Mouse (Mus musculus) embryonic stem cell, embryonic (primary cell): Measurements from ENCODE around the gene Irs2.

ENCODE experiments used
- CTCF ChIA-PET, 4 experiments: fragments of 300-600 bp in 2 of 4; fragments of 350-600 bp in 2 of 4; sonication (Branson Sonifier 250); formaldehyde crosslinking; loops; one replicate each; lab custom pipeline; 2022; ENCODE audit warnings: inconsistent platforms in 2 of 4; lab: Charles Lee
- POLR2A ChIA-PET, 4 experiments: fragments of 300-600 bp in 2 of 4; fragments of 350-600 bp in 2 of 4; sonication (Branson Sonifier 250); formaldehyde crosslinking; loops; one replicate each; lab custom pipeline; 2022; ENCODE audit warnings: antibody characterized with exemption in 4 of 4, inconsistent platforms in 1 of 4; lab: Charles Lee

Irs2 gene

DNA sequence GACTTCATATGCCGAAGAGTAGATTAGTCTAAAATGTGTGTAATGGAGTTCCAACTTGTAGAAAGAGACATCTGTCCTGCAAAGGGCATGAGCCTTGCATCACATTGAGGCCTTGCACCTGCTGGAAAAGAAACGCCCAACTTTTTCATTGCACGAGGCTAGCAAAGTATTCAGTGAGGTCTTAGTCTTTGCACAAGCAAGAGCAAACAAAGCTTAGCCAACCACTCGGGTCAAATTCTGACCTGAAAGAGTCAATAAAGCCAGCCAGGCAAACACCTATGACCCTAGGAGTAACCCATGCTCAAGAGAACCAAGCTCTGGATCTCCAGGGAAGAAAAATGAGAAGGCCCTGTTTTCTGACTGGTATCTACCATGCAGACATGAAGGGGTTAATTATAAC, 34.1 kb downstream of the Irs2 start:
- CTCF ChIA-PET: interaction anchor here in 1 of 4 experiments (0.7 kb wide), 1 partner anchor 136 kb away, joined by 4 read pairs; no protein-coding TSS in a partner anchor
- POLR2A ChIA-PET: interaction anchor here in 1 of 4 experiments (0.7 to 0.8 kb wide), 2 partner anchors 17 to 28 kb away, joined by 3 to 7 read pairs; no protein-coding TSS in a partner anchor

DNA sequence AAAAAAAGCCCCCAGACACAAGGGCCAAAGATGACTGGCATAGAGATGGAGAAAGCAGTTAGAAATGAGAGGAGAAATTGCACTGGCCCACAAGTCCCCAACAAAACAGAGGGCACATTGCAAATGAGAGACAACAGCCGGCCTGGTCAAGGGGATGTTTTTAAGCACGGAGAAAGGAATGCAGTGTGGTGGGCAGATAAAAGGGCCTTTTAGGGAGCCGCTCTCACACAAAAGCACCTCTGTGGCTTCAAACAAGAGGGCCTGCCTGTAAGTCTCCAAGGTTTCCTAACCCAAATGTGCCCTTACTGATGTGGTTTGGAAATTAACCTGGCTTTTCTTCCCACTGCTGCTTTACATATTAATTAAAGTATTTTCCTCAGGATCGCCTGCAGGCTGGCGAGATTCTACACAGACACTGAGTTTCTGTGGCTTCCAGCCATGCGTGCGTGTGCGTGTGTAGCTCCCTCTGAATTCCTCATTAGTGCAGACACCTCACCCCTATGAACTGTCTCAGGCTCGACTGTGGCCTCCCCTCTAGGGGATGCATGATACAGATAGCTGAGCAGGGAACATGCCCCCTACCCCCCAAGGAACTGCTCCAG, 35.3 kb downstream of the Irs2 start:
- POLR2A ChIA-PET: interaction anchor here in 2 of 4 experiments (0.8 to 1.5 kb wide), 4 partner anchors 9 to 49 kb away, joined by 3 to 4 read pairs (median 4); no protein-coding TSS in a partner anchor
- CTCF ChIA-PET: interaction anchor here in 1 of 4 experiments (0.5 kb wide), 1 partner anchor 534 kb away, joined by 3 read pairs; no protein-coding TSS in a partner anchor

DNA sequence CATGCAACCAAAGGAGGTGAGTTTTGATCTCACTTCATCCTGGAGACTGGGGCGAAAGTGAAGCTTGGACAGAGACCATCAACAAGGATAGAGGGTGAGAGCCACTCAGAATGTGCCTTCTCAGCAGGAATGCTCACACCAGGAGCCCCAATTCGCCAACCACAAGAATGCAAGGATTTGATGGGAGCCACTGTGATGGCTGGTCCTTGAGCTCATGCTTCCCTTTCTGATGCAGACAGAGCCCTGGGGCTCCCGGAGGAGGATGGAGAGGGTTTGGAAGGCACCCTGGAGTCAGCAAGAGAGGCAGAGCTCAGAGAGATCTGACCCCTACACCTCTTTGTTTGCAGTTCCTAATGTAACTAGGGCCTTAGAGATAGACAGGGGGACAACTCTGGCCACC, 36.3 kb downstream of the Irs2 start:
- ChIA-PET POLR2A (interaction anchor here in 3 of 4 experiments (0.6 to 1.5 kb wide), 5 partner anchors 14 to 35 kb away, joined by 3 to 4 read pairs (median 4); no protein-coding TSS in a partner anchor), CTCF (no interaction called here)

DNA sequence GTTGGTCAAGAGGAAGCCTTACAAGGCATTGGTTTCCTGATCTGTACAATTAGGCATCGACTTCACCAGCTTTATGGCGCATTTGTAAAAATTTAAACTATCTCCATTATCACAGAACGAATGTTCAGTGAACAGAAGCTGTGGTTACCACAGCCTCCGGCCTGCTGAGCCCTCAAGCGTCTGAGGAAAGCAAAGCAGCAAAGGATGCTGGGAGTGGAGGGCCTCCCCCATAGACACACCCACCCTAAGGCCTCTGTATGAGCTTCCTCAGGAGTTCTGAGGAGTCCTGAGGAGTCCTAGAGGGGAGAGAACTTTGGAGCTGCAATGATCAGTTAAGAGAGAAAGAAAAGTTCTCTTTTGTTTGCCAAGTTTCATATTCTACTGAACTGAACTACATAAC, 36.7 kb downstream of the Irs2 start:
- ChIA-PET CTCF (no interaction called here), POLR2A (interaction anchor here in 3 of 4 experiments (0.6 to 1.5 kb wide), 5 partner anchors 14 to 36 kb away, joined by 3 to 4 read pairs (median 4); no protein-coding TSS in a partner anchor)

DNA sequence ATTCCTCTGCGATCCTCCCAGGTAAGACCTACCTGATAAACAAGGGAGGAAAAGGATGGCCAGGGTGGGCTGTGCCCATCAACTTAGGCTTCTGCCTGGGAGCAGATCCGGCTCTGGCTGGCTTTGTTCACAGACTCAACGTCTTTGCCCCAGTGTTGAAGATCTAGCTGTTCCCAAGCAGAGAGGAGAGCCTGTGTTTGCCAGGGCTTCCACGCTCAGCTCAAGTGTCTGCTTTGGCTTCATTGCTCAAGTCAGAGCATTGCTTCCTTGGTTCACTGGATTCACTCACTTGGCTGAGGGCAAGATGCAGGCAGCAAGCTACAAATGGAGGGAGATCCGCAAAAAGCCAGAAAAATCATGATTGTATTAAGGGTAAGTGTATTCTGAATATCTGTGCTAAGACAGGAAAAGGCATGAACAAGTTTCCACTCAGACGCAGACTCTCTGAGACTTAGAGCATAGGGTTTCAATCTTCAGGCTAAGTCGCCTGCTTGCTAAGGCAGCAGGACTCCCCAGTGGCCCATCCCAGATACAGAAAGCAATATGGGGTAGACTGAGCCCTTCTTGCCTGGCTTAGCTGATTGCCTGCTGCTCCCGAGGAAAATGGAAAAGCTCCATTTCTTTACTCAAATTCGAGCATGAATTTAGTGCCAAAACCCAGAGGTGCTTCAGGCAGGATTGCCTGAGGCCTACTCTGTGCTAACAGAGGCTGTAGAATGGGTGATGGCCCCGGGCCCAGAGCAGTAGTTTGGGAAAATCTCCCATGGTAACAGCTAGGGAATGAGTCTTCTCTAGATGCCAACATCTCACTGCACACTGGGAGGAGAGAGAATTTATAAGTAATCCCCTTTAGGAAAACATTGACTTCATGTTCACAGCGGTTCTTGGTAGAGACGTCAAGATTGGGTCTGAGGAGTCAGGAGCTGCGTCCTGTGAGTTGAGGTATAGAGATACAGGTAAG, 37.5 kb downstream of the Irs2 start:
- ChIA-PET CTCF (no interaction called here), POLR2A (interaction anchor here in 1 of 4 experiments (0.9 to 1.0 kb wide), 2 partner anchors 13 to 33 kb away, joined by 3 to 4 read pairs; no protein-coding TSS in a partner anchor)

DNA sequence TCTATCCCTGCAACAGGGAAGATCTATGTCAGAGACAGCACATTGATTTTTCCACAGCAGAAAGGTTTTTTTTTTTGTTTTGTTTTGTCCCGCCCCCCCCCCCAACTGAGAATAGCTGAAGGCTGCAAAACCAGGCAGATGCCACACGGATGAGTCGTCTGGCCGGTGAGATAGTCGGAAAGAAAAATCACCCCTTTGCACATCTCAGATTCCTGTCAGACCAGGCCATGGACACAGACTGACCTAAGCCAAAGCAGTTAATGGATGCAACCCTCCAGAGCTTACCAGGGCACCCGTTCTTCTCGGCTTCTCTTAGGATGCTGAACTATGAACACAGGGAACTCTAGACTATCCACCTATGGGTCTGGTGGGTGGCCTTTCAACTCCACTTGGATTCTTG, 39.6 kb downstream of the Irs2 start:
- ChIA-PET POLR2A (interaction anchor here in 2 of 4 experiments (1.3 to 1.4 kb wide), 2 partner anchors 10 to 39 kb away, joined by 3 to 6 read pairs; no protein-coding TSS in a partner anchor), CTCF (no interaction called here)

DNA sequence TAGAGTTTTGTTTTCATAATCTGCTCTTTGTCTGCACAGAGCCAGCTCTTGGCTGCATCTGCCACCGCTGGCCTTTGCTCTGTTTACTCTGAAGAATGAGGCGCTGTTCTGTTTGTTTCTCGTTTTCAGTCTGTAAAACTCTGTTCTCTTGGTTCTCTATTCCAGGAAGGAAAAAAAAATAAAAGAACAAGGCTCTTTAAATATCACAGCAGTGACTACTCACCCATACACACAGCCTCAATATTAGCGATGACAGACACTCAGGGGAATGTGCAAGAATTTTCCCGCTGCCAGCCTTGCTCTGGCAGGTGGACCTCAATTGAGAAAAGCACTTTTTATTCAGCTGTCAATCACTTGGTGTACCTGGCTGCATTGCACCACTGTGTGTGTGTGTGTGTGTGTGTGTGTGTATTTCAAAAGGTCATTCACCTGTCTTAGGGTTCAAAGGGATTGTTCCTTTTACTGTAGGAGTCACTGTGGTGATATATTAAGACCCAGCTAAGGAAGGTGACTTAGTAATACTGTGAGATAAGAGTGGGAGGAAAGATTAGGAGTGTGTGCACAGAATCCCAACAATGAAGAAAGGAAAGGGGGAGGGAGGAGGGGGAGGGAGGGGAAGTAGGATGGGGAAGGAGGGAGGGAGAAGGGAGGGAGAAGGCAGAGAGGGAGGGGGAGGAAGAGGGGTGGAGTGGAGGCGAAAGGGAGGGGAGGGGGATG, 42.7 kb downstream of the Irs2 start:
- ChIA-PET POLR2A (interaction anchor here in 1 of 4 experiments (0.8 to 1.3 kb wide), 2 partner anchors 13 to 46 kb away, joined by 3 read pairs; no protein-coding TSS in a partner anchor), CTCF (no interaction called here)

DNA sequence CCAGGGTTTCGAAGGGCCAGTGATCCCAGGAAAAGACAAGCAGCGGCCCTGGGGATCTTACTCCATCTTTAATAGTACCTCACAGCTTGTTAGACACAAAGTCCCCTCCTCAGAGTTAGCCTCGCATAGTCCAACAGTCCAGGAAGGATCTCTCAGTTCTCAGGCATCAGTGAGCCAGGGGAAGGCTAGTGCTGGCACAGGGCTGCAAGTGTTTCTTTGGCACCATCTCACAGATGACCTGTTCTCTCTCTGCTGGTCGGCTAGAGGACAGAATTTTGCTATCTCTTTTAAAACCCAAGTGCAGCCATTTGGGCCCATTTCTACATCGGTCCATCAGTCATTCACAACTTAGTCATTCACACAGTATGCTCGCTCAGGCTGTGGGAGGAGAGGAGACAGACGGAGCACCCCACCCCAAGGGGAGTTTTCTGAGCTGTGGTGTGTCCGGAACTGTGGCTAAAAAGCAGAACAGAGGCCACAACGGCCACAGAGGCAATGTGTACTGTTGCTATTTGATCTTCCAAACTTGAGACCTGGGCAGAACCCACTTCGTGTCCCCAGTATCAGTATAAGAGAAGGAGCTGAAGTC, 43.7 kb downstream of the Irs2 start:
- ChIA-PET POLR2A (interaction anchor here in 1 of 4 experiments (0.8 to 1.3 kb wide), 2 partner anchors 14 to 45 kb away, joined by 3 read pairs; no protein-coding TSS in a partner anchor), CTCF (no interaction called here)

DNA sequence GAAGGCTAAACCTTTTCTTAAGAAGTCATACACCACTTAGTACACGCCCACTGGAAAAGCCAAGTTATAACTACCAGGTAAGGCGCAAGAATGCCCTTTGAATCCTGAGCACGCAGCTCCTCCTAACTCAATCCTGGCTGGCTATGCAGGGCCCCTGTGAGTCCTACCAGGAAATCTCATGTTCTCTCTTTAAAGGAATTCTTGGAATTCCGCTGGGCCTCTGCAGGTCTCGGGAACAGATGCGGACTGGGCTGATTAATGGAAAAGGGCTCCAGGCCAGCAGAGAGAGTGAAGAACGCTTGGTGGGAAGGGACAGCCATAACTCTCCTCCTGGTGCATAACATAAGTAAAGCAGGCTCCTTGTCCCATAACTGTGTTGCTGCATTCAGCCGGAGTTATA, 46.3 kb downstream of the Irs2 start:
- ChIA-PET POLR2A (interaction anchor here in 1 of 4 experiments (0.6 kb wide), 2 partner anchors 37 to 38 kb away, joined by 3 to 5 read pairs; no protein-coding TSS in a partner anchor), CTCF (interaction anchor here in 1 of 4 experiments (0.5 kb wide), 1 partner anchor 8 kb away, joined by 9 read pairs; no protein-coding TSS in a partner anchor)

DNA sequence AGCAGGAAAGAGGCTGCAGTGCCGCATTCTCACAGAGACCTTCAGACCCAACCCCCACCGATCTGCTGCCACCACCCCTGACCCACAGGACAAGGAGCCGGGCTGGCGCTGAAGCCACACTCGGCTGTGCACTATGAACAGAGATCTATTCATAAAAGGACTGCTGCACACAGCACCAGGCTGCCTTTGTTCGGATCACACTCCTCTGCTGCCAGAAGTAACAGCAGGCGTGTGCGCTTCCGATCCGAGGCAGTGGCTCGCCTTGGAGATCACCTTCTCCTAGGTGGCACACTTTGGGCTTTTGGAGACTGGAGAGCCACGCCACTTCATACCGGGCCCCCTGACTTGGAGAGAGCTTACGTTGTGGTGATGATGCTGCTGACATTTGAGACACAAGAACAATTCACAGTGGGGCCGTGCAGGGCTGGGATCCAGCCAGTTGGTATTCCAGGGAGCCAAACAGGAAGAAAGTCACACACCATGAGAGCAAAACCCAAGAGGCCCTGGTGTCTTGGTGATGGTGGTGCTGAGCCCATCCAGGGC, 47.9 kb downstream of the Irs2 start:
- CTCF ChIA-PET: no interaction called here
- POLR2A ChIA-PET: no interaction called here

DNA sequence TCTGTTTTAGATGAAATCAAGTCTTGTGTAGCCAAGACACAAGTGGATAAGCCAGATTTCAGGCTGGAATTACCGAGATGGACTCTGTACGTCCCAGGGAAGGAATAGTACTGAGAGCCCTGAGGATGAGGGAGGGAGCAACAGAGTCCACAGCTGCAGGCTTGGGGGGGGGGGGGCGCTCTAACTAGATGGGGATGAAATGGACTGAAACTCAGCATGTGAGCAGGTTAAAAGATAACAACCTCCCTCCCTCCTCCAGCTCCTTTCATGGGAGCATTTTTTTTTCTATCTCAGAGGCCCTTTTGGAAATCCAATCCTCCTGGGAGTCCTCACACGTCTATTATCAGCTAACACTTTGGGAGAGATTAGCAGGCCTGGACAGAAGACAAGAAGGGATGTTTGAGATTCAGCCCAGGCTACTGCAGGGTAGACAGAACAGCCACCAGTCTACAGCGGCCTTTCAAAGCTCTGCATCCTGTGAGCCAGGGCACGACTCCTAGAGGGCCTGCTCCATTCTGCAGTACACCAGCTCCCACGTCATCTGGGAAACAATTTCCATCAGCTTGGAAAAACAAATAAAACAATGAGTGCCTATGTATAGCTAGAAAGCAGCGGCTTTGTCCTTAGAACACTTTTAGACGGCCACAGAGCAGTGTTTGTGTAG, 50.8 kb downstream of the Irs2 start:
- ChIA-PET POLR2A (interaction anchor here in 2 of 4 experiments (0.6 to 1.3 kb wide), 3 partner anchors 13 to 43 kb away, joined by 3 to 4 read pairs (median 3); no protein-coding TSS in a partner anchor), CTCF (interaction anchor here in 1 of 4 experiments (0.7 kb wide), 1 partner anchor 174 kb away, joined by 4 read pairs; no protein-coding TSS in a partner anchor)

DNA sequence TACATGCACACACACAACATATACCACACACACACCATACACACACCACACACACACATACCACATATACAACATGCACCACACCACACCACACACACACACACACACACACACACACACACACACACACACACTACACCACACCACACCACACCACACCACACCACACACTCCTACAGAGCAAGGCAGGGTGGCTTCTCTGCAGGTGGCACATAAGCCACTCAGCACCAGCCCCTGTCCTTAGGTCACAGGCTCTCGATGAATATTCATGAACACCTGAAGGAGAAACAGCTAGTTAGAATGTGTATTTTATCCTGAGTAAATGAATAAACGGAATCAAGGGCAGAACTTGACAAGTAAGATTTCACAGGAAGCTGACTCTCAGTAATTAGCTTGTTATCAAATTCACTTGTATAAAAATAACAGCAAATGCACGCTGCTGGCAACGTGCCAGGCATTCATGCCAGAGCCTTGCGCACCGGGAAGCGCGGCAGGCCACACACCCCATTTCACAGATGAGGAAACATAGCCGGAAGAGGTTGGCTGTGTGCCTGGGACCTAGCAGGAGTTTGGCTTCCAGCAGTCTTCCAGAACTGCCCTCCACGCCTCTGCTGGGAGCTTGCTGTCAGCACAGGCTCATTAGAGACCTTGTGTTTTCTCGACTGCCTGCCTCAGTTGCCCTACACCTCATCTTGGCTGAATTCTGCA, 54.8 kb downstream of the Irs2 start:
- CTCF ChIA-PET: interaction anchor here in 2 of 4 experiments (0.7 to 1.5 kb wide), 3 partner anchors 8 to 554 kb away, joined by 3 to 9 read pairs (median 4); no protein-coding TSS in a partner anchor

DNA sequence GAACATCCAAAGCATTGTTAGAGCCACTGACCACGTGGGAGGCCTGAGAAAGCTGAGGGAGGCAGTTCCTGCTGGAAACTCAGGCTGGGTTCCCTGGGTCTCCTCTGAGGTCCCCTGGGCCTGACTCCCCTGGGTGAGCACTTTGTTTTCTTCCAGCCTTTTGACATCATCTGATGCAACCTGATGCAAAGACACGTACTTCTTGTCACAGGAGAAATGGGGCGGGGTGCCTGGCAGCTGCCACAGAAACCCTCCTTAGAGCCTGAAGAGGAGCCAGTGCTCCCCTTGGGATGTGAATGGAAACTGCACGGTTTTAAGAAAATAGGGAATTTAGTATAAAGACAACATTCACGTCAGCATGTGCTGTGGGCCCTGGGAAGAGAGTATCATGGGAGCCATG, 55.6 kb downstream of the Irs2 start:
- ChIA-PET CTCF (interaction anchor here in 2 of 4 experiments (0.6 to 1.5 kb wide), 2 partner anchors 53 to 125 kb away, joined by 3 read pairs; no protein-coding TSS in a partner anchor), POLR2A (interaction anchor here in 1 of 4 experiments (0.9 kb wide), 1 partner anchor 31 kb away, joined by 3 read pairs; no protein-coding TSS in a partner anchor)

More for the DNA sequence above, 54.8 kb downstream of the Irs2 start:
- POLR2A ChIA-PET: no interaction called here

DNA sequence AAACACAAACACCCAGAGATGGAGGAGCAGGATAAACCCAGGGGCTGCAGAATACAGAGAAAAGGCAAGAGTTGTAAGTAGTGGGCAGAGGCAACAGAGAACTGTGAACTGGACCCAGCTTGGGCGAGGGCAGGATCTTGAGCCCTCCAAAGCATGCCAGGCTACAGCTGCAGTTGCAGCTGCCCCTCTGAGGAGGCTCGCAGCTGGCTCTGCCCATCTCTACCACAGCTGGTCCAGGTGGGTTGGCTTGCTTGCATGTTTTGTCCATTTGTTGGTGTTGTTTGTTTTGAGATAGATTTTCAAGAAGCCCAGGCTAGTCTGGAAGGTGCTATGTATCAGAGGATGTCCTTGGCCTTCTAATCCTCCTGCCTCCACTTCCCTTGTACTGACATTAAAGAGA, 56.0 kb downstream of the Irs2 start:
- ChIA-PET CTCF (interaction anchor here in 1 of 4 experiments (0.6 kb wide), 1 partner anchor 125 kb away, joined by 3 read pairs; no protein-coding TSS in a partner anchor), POLR2A (interaction anchor here in 1 of 4 experiments (0.9 kb wide), 1 partner anchor 30 kb away, joined by 3 read pairs; no protein-coding TSS in a partner anchor)

DNA sequence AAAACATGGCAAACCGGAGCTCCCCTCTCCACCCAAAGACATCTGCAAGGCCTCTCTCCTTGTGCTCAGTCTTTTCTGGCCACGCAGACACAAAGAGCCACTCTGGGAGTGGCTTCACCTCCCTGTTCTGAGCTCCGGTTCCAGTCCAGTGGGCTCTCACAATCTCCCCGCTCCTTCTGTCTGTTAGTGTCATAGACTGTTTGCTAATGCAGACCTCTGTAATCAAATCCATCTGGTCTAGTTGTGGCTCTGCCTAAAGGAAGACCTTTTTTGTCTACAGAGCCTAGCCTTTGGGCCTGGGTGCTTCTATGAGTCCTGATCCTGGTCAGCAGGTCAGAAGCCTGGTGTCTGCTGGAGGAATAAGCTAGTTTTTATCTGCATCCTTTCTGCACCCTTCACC, 56.7 kb downstream of the Irs2 start:
- POLR2A ChIA-PET: interaction anchor here in 2 of 4 experiments (0.5 to 0.9 kb wide), 2 partner anchors 30 to 116 kb away, joined by 3 to 7 read pairs; no protein-coding TSS in a partner anchor
- CTCF ChIA-PET: no interaction called here
